Mouse (Mus musculus) c-Kit-positive CD71-negative TER-119-negative erythroid progenitor cells, embryonic 14.5 days (primary cell): ENCODE measurements around the gene Adgre5.

Experiments used
- DNase-seq: peaks from one replicate; pipeline ENCODE4 v3.0.0-alpha.2; 2013; ENCODE audit warnings: low read depth

The Adgre5 gene

DNA sequence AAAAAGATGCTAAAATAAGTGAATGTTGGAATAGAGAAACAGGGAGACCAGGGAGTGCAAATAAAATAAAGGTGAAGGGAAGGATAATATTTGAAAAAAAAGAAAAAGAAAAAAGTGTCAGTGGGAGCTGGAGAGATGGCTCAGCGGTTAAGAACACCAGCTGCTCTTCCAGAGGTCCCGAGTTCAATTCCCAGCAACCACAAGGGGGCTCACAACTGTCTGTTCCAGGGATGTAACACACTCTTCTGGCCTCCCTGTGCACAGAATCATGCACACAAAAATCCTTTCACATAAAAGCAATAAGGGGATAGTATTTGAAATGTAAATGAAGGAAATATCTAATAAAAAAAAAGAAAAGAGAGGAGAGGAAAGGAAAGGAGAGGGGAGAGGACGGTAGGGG, 13.0 kb upstream of the Adgre5 start:
- DNase-seq = no peak

DNA sequence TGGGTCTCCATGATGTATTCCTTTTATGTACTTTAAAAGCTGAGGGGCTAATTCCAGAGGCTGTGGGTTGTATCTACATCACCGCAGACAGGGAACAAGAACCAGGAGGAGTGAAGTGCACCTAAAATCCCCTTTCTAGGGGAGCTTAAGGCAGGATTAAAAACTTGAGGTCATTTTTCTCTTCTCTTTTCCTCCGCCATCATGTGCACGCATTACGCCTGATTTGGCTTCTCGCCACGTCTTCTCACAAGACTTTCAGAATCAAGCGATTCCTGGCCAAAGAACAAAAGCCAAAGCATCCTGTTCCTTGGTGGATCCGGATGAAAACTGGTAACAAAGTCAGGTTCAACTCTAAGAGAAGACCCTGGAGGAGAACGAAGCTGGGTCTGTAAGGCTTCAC, 8.1 kb upstream of the Adgre5 start:
- no peak for DNase-seq

- peak; percentile 79 for DNase-seq
Measured at GRCm38 (mm10) chr8:83748708-83749107, 7.6 kb upstream of the Adgre5 start.

GRCm38 (mm10) chr8:83747661-83748346, 6.7 kb upstream of the Adgre5 start:
- no peak for DNase-seq

- no peak for DNase-seq
Measured at GRCm38 (mm10) chr8:83744070-83744469, 2.9 kb upstream of the Adgre5 start.

GRCm38 (mm10) chr8:83742968-83743367, 1.8 kb upstream of the Adgre5 start:
- no peak for DNase-seq

DNA sequence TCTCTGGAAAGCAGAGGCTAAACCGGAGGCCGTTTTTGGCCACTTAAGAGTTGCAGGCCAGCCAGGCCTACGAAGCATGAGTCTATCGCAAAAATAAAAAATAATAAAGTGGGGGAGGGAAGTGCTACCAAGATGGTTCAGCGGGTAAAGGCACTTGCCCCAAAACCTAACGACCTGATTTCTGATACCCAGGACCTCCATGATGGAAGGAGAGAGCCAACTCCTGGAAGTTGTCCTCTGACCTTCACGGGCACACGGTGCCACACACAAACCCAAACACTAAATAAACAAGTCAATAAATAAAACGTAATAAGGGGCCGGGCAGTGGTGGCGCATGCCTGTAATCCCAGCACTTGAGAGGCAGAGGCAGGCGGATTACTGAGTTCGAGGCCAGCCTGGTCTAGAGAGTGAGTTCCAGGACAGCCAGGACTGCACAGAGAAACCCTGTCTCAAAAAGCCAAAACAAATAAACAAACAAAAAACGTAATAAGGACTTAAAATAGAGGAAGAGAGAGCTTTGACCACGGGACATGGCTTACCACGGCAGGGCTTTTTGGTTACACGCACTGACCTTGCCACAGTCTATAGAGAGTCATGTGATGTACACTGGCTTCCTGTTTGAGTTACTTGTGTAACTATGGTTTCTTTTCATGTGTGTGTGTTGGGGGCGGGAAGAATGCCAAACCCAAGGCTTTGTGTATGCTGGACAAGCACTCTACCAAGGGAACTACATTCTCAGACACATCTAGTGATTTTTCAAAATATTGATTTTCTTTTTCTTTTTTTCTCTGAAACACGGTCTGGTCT, 926 bp upstream of the Adgre5 start:
- DNase-seq = no peak

- DNase-seq = no peak
Measured at GRCm38 (mm10) chr8:83740586-83740975, 545 bp downstream of the Adgre5 start.

- peak; percentile 79 for DNase-seq
Measured at GRCm38 (mm10) chr8:83739711-83740468, 1.2 kb downstream of the Adgre5 start.

- DNase-seq = no peak
Measured at GRCm38 (mm10) chr8:83738949-83739710, 2.0 kb downstream of the Adgre5 start.

- DNase-seq = no peak
Measured at GRCm38 (mm10) chr8:83737852-83738562, 3.1 kb downstream of the Adgre5 start.

GRCm38 (mm10) chr8:83737346-83737745, 3.8 kb downstream of the Adgre5 start:
- no peak for DNase-seq

- no peak for DNase-seq
Measured at GRCm38 (mm10) chr8:83736681-83737080, 4.4 kb downstream of the Adgre5 start.

DNA sequence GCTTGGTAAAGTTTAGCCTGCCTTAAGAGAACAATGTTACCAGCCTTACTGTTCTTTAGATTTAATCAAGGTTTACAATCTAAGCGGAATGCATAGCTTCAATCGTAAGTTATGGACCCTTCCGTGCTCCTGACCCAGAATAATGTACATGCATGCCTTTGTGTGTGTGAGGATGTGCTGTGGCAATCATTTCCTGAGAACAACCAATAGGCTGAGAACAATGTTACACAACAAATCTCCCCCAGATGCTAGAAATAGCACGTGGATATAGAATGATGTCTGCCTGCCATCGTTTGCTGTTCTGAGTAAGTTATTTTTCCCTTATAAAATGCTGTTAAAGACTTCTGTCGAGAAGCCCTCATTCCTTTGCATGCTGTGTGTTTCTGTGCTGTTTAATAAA, 8.2 kb downstream of the Adgre5 start:
- no peak for DNase-seq

GRCm38 (mm10) chr8:83731906-83732305, 9.2 kb downstream of the Adgre5 start:
- DNase-seq = no peak

GRCm38 (mm10) chr8:83729009-83729807, 11.9 kb downstream of the Adgre5 start:
- no peak for DNase-seq

DNA sequence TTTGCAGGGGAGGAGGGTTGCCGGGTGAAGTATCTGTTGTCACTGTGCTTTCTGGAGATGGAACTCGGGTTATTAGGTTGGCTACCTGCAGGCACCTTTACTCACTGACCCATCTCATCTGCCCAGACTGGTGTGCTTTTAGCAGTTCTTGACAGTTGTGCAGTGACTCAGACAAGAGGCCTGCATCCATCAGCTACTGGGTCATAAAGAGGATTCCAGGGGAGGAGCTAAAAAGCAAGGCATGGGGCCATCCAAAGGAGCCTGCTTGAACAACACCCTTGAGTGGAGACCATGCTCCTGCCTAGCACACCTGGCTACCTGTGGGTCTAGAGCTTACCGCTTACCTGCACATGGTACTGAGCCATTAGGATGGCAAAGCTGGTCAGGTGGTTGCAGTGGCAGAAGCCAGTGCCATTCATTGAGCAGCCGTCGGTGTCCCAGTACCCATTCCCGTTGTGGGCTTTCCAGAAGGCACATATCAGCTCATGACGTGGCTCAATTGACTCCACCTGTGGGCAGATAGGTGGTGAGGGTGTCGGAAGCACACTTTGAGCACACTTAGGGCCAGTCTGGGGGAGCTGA, 15.5 kb downstream of the Adgre5 start:
- DNase-seq = no peak

- peak; percentile 73 for DNase-seq
Measured at GRCm38 (mm10) chr8:83724697-83725482, 16.2 kb downstream of the Adgre5 start.

DNA sequence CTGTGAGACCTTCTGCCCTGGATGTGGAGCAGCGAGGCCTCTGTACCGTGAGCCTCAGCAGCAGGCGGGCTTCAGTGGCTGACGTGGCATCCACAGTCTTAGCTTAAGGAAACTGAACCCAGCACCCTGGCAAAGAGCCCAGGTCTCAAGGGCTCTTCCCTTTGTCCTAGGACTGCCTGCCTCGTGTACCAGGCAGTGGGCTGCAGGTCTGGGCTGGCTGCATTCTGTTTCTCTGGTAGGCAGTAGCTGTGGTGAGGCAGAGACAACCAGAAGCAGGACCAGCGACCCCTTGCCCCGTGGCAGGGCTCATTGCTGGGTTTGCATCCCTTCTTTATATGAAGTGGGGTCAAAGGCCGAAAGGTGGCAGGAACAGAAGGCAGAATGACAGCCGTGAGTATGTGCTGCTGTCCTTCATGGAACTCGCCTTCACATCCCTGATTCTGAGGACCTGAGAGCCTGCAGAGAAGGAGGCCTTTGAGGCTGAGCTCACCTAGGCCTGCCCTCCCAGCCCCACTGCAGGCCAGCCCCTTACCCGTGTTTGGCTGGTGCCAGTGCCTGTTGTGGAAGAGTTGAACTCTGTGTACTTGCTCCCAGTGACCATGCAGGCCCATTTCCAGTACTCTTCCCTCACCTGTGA, 17.6 kb downstream of the Adgre5 start:
- no peak for DNase-seq
